Mouse (Mus musculus): ENCODE measurements around the gene Rgs7. TPM values are rescaled to one million over a fixed set of nuclear protein-coding genes. Genes with fewer than 3 reads are reported as not detected.

Gene Rgs7
- 1 to 10 TPM; 1.8 to 4.5 TPM for total RNA-seq (2021)

GRCm38 (mm10) chr1:175491861-175492682 lies at the start of gene Rgs7:
Gene Rgs7, minus strand, starts transcription at chr1:175492500.
- DNase-seq: peak; percentile 55 to 59
- intact Hi-C loops (cut with DNase I): no loop called here

GRCm38 (mm10) chr1:175540700-175541099 lies 48.4 kb upstream of the Rgs7 start:
- intact Hi-C loops (cut with DNase I): no loop called here

GRCm38 (mm10) chr1:175537321-175537720 lies 45.0 kb upstream of the Rgs7 start:
- intact Hi-C loops (cut with DNase I): no loop called here

More at GRCm38 (mm10) chr1:175540700-175541099, 48.4 kb upstream of the Rgs7 start:
- DNase-seq: no peak

GRCm38 (mm10) chr1:175529858-175530257 lies 37.6 kb upstream of the Rgs7 start:
- intact Hi-C loops (cut with DNase I): no loop called here

More at GRCm38 (mm10) chr1:175537321-175537720, 45.0 kb upstream of the Rgs7 start:
- no peak for DNase-seq

GRCm38 (mm10) chr1:175524626-175525294 lies 32.5 kb upstream of the Rgs7 start:
- intact Hi-C loops (cut with DNase I): no loop called here

More at GRCm38 (mm10) chr1:175529858-175530257, 37.6 kb upstream of the Rgs7 start:
- no peak for DNase-seq

GRCm38 (mm10) chr1:175523572-175523971 lies 31.3 kb upstream of the Rgs7 start:
- intact Hi-C loops (cut with DNase I): no loop called here
- no peak for DNase-seq

More at GRCm38 (mm10) chr1:175524626-175525294, 32.5 kb upstream of the Rgs7 start:
- DNase-seq: no peak

- DNase-seq: no peak
- intact Hi-C loops (cut with DNase I): no loop called here
Observed at GRCm38 (mm10) chr1:175514543-175514942, 22.2 kb upstream of the Rgs7 start.

- DNase-seq: no peak
- intact Hi-C loops (cut with DNase I): no loop called here
Observed at GRCm38 (mm10) chr1:175512173-175512572, 19.9 kb upstream of the Rgs7 start.

- no peak for DNase-seq
- intact Hi-C loops (cut with DNase I): no loop called here
Observed at GRCm38 (mm10) chr1:175509989-175510388, 17.7 kb upstream of the Rgs7 start.

- intact Hi-C loops (cut with DNase I): no loop called here
- DNase-seq: no peak
Observed at GRCm38 (mm10) chr1:175492683-175493043, 363 bp upstream of the Rgs7 start.

- DNase-seq: no peak
- intact Hi-C loops (cut with DNase I): no loop called here
Observed at GRCm38 (mm10) chr1:175491511-175491860, 814 bp downstream of the Rgs7 start.

- intact Hi-C loops (cut with DNase I): no loop called here
- no peak for DNase-seq
Observed at GRCm38 (mm10) chr1:175485109-175485508, 7.2 kb downstream of the Rgs7 start.

- intact Hi-C loops (cut with DNase I): no loop called here
- DNase-seq: no peak
Observed at GRCm38 (mm10) chr1:175473060-175473459, 19.2 kb downstream of the Rgs7 start.

GRCm38 (mm10) chr1:175469087-175469788 lies 23.1 kb downstream of the Rgs7 start:
- intact Hi-C loops (cut with DNase I): no loop called here
- DNase-seq: no peak

- no peak for DNase-seq
- intact Hi-C loops (cut with DNase I): no loop called here
Observed at GRCm38 (mm10) chr1:175464566-175464965, 27.7 kb downstream of the Rgs7 start.

GRCm38 (mm10) chr1:175462351-175462750 lies 29.9 kb downstream of the Rgs7 start:
- intact Hi-C loops (cut with DNase I): no loop called here
- no peak for DNase-seq

GRCm38 (mm10) chr1:175454041-175454636 lies 38.2 kb downstream of the Rgs7 start:
- no peak for DNase-seq
- intact Hi-C loops (cut with DNase I): no loop called here

- no peak for DNase-seq
- intact Hi-C loops (cut with DNase I): no loop called here
Observed at GRCm38 (mm10) chr1:175448017-175448416, 44.3 kb downstream of the Rgs7 start.

GRCm38 (mm10) chr1:175442939-175443338 lies 49.4 kb downstream of the Rgs7 start:
- intact Hi-C loops (cut with DNase I): no loop called here

GRCm38 (mm10) chr1:175442025-175442424 lies 50.3 kb downstream of the Rgs7 start:
- intact Hi-C loops (cut with DNase I): no loop called here
- DNase-seq: peak in 1 of 2 experiments; percentile 4

More at GRCm38 (mm10) chr1:175442939-175443338, 49.4 kb downstream of the Rgs7 start:
- DNase-seq: no peak
